In genomic region chr2:90499002-90499401, GRCm38 (mm10) we compare ENCODE assay signal across 17 mouse cellular contexts.
A peak's percentile ranks its signal among the peaks of the same experiment; 100 is the strongest.
DNase-seq lines count a peak whose midpoint lies in the region; ATAC-seq and TF ChIP-seq lines count a peak whose summit lies in the region.
"Had no signal": no experiment of that assay in that cellular context is flagged by ENCODE, and none has a peak within 500 bp of the region (broad histone marks: within the 10 kb centered on the region; RNA-seq: fewer than 3 reads in every experiment).

No protein-coding gene starts in this region.

- no peak overlapping the region for H3K27ac ChIP-seq in forebrain, embryonic 13.5 days
- H3K27ac ChIP-seq in forebrain, embryonic 11.5 days (ENCODE audit: low read depth, low read length), result no peak overlapping the region
- H3K27ac ChIP-seq in layer of hippocampus, adult 2 months, result peak overlapping the region; percentile 39; the same call in 1 of the 2 replicates
- H3K27ac ChIP-seq in heart, embryonic 11.5 days (ENCODE audit: low read depth, low read length), result no peak overlapping the region
- H3K27ac ChIP-seq: gastrocnemius, adult 2 months; liver, embryonic 12.5 days had no signal

- no peak for TF ChIP-seq CTCF in layer of hippocampus, adult 2 months (conservative IDR thresholded peaks at IDR 0.05)

- no peak for DNase-seq in forebrain, embryonic 11.5 days (ENCODE audit: low spot score)
- DNase-seq in layer of hippocampus, adult 2 months (ENCODE audit: low spot score in 2 of 2), result no peak
- no peak for DNase-seq in layer of hippocampus, adult 11-12 months (ENCODE audit: low spot score)
- DNase-seq in brain, adult 2 months (ENCODE audit: low read depth, low spot score), result peak; percentile 95
- peak; percentile 95 to 96 for DNase-seq in cerebellum, postnatal 10 days
- DNase-seq in heart, postnatal 14 days, result no peak
- DNase-seq: gastrocnemius, adult 2 months; heart, postnatal 4 days; kidney, adult 18-20 months; kidney, postnatal 4 days; thymus, postnatal 4 days had no signal

- H3K4me2 ChIP-seq in forebrain, embryonic 13.5 days, result no peak overlapping the region
- no peak overlapping the region for H3K4me2 ChIP-seq in forebrain, embryonic 11.5 days (ENCODE audit: low read depth, low read length, severe bottlenecking)
- no peak overlapping the region for H3K4me2 ChIP-seq in heart, embryonic 11.5 days
- H3K4me2 ChIP-seq: liver, embryonic 12.5 days had no signal

- H3K27me3 ChIP-seq in forebrain, embryonic 13.5 days, result no peaks in the 10 kb centered on the region
- H3K27me3 ChIP-seq in forebrain, embryonic 11.5 days (ENCODE audit: control insufficient read depth, insufficient read depth, low read length), result no peaks in the 10 kb centered on the region
- no peaks in the 10 kb centered on the region for H3K27me3 ChIP-seq in heart, embryonic 11.5 days (ENCODE audit: control insufficient read depth, insufficient read depth, low read length)
- H3K27me3 ChIP-seq: liver, embryonic 12.5 days; Patski had no signal

- no peak overlapping the region for H3K4me3 ChIP-seq in forebrain, embryonic 13.5 days
- no peak overlapping the region for H3K4me3 ChIP-seq in forebrain, embryonic 11.5 days (ENCODE audit: low read depth, low read length)
- H3K4me3 ChIP-seq in layer of hippocampus, adult 2 months, result no peak overlapping the region
- no peak overlapping the region for H3K4me3 ChIP-seq in heart, embryonic 11.5 days (ENCODE audit: low read depth, low read length)
- H3K4me3 ChIP-seq: erythroblast, embryonic 14.5 days; gastrocnemius, adult 2 months; liver, embryonic 12.5 days had no signal

- no peaks in the 10 kb centered on the region for H3K9me3 ChIP-seq in forebrain, embryonic 13.5 days (replicated peaks)
- no peaks in the 10 kb centered on the region for H3K9me3 ChIP-seq in forebrain, embryonic 11.5 days (ENCODE audit: control insufficient read depth, low read length)
- no peaks in the 10 kb centered on the region for H3K9me3 ChIP-seq in heart, embryonic 11.5 days (replicated peaks; ENCODE audit: control insufficient read depth, low read length)
- H3K9me3 ChIP-seq: liver, embryonic 12.5 days had no signal

- no peak overlapping the region for H3K9ac ChIP-seq in forebrain, embryonic 13.5 days
- no peak overlapping the region for H3K9ac ChIP-seq in forebrain, embryonic 11.5 days (ENCODE audit: low read length)
- H3K9ac ChIP-seq in heart, embryonic 11.5 days (ENCODE audit: low read depth, low read length), result no peak overlapping the region
- H3K9ac ChIP-seq: liver, embryonic 12.5 days had no signal

- WGBS in forebrain, embryonic 13.5 days, result 79% methylated on average over 1 of the region's 1 CpGs
- WGBS in forebrain, embryonic 11.5 days, result 85% methylated on average over 1 of the region's 1 CpGs
- 88% methylated on average over 1 of the region's 1 CpGs for WGBS in heart, embryonic 11.5 days (ENCODE audit: insufficient replicate concordance)

- peaks cover 5% of the 10 kb centered on the region; the same call in 1 of the 2 replicates for H3K4me1 ChIP-seq in forebrain, embryonic 13.5 days
- no peaks in the 10 kb centered on the region for H3K4me1 ChIP-seq in forebrain, embryonic 11.5 days (replicated peaks; ENCODE audit: control insufficient read depth, insufficient read depth, low read length)
- 0 out of 2 replicates have a peak, but pooled peaks cover 2% of the 10 kb centered on the region for H3K4me1 ChIP-seq in heart, embryonic 11.5 days (ENCODE audit: control insufficient read depth, insufficient read depth, low read length)

- ATAC-seq in forebrain, embryonic 13.5 days, result peak; percentile 21; the same call in 1 of the 2 replicates
- no peak for ATAC-seq in forebrain, embryonic 11.5 days (replicated peaks; ENCODE audit: low FRiP score)
- no peak for ATAC-seq in heart, embryonic 11.5 days (replicated peaks; ENCODE audit: insufficient number of reproducible peaks, low FRiP score, low TSS enrichment)
- ATAC-seq: liver, embryonic 12.5 days; lung, postnatal 0 days; Patski had no signal

- intact Hi-C loops in heart, postnatal 14 days (cut with DNase I), result no loop called here

- H3K36me3 ChIP-seq in forebrain, embryonic 13.5 days (ENCODE audit: poor library complexity, severe bottlenecking), result no peaks in the 10 kb centered on the region
- no peaks in the 10 kb centered on the region for H3K36me3 ChIP-seq in forebrain, embryonic 11.5 days (ENCODE audit: control insufficient read depth, insufficient read depth, low read length)
- no peaks in the 10 kb centered on the region for H3K36me3 ChIP-seq in heart, embryonic 11.5 days (ENCODE audit: control insufficient read depth, insufficient read depth, low read length)
- H3K36me3 ChIP-seq: liver, embryonic 12.5 days had no signal

Comparison
In these comparisons a context has a peak if more than half of its experiments do, and no peak if none do; other contexts are left out.
1. DNase-seq: peak in brain, adult 2 months (single experiment) and cerebellum, postnatal 10 days (2 of 2); none in forebrain, embryonic 11.5 days (single experiment), layer of hippocampus, adult 2 months (0 of 2), layer of hippocampus, adult 11-12 months (single experiment) and heart, postnatal 14 days (0 of 2).